Mouse (Mus musculus) hindbrain, postnatal 0 days (tissue): ENCODE results near the gene Borcs8. TPM values are rescaled to one million over a fixed set of nuclear protein-coding genes. Genes with fewer than 3 reads are reported as not detected.

ENCODE experiments used
- ATAC-seq: fragments of 200-750 bp; cut with Nextera tagmentation; 2 replicates; pipeline ENCODE4 v1.8.0; 2017; ENCODE audit warnings: mild to moderate bottlenecking, moderate TSS enrichment, moderate library complexity
- DNase-seq: peaks from one replicate; pipeline ENCODE4 v3.0.0-alpha.2; 2015; ENCODE audit warnings: low spot score
- H3K27ac ChIP-seq: fragments of 300-500 bp; sonication (generic); 2 replicates; pipeline ENCODE4 v1.5.1; 2014; ENCODE audit warnings: mild to moderate bottlenecking
- H3K27me3 ChIP-seq: fragments of 300-500 bp; sonication (generic); 2 replicates; pipeline ENCODE4 v1.6.1; 2014; ENCODE audit warnings: low read length, mixed read lengths; ENCODE audit not compliant: insufficient read depth
- H3K36me3 ChIP-seq: fragments of 300-500 bp; sonication (generic); 2 replicates; pipeline ENCODE4 v1.6.1; 2014; ENCODE audit warnings: low read length, mixed read lengths; ENCODE audit not compliant: insufficient read depth
- H3K4me1 ChIP-seq: fragments of 300-500 bp; sonication (generic); 2 replicates; pipeline ENCODE4 v1.6.1; 2014; ENCODE audit warnings: antibody characterized with exemption, low read length, mixed read lengths; ENCODE audit not compliant: insufficient read depth
- H3K4me2 ChIP-seq: fragments of 300-500 bp; sonication (generic); 2 replicates; pipeline ENCODE4 v1.6.1; 2014; ENCODE audit warnings: low read depth, mild to moderate bottlenecking, low read length, moderate library complexity, mixed read lengths
- H3K4me3 ChIP-seq: fragments of 300-500 bp; sonication (generic); 2 replicates; pipeline ENCODE4 v1.5.1; 2014; ENCODE audit warnings: low read length
- H3K9ac ChIP-seq: fragments of 300-500 bp; sonication (generic); replicated peaks from 2 replicates; pipeline ENCODE4 v1.6.1; 2014; ENCODE audit warnings: mild to moderate bottlenecking, low read length, moderate library complexity, mixed read lengths
- H3K9me3 ChIP-seq: fragments of 300-500 bp; sonication (generic); 2 replicates; pipeline ENCODE4 v1.6.1; 2016; ENCODE audit warnings: low read length, mixed read lengths
- CTCF ChIP-seq: IDR thresholded peaks from 2 replicates; pipeline ENCODE4 v1.5.1; 2016; ENCODE audit warnings: antibody characterized with exemption, control low read depth, low read depth
- WGBS: fragments of 180-500 bp; shearing (Covaris S2); extraction: QIAGEN DNeasy Blood & Tissue Kit; methylation state at CpG from one replicate; pipeline ENCODE4 v1.1.7; 2014; 5-methylcytosine and 5-hydroxymethylcytosine counted together
- polyA plus RNA-seq: library from polyadenylated mRNA; unstranded; fragments of >200 nt; fragmentation: Nextera tagmentation; extraction: Ambion mirVana; gene quantifications from 2 replicates; pipeline ENCODE4 v1.2.1, GENCODE M21; 2015
- total RNA-seq: library from RNA; depleted of rRNA; stranded (reverse); fragments of >200 nt; gene quantifications from 2 replicates; pipeline ENCODE4 v1.2.3, GENCODE M21; 2014

Borcs8 gene
- total and polyA plus RNA-seq, 2 experiments from 2014 or later = 55.0 to 71.4 TPM

DNA sequence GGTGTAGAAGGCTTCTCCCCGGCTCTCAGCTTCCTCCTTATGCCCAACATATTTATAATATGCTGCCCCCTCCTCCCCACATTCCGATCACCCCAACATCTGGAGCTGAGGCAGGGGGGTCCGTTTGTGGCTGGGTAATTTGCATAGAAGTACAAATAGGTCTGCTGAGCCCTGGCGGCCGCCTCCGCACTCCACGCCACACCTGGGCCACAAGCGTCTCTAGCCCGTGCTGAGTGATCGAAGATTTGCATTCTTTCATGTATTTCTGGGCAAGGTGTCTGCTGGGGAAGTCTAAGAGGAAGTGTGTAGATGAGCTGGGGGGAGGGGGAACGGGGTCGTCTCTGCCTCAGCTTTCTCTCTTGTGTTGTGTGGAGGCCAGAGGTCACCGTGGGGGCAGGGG lies 20.7 kb downstream of the Borcs8 start:
- no peak overlapping the region for H3K4me2 ChIP-seq
- no peak overlapping the region for H3K4me3 ChIP-seq
- no peaks in the 10 kb centered on the region for H3K27me3 ChIP-seq
- H3K9me3 ChIP-seq = no peaks in the 10 kb centered on the region
- H3K9ac ChIP-seq = no peak overlapping the region
- no peaks in the 10 kb centered on the region for H3K4me1 ChIP-seq
- 64% methylated on average over 13 of the region's 13 CpGs for whole genome bisulfite sequencing
- no peak for TF ChIP-seq CTCF
- DNase-seq (no peak), ATAC-seq (no peak)
- no peaks in the 10 kb centered on the region for H3K36me3 ChIP-seq
- no peak overlapping the region for H3K27ac ChIP-seq

DNA sequence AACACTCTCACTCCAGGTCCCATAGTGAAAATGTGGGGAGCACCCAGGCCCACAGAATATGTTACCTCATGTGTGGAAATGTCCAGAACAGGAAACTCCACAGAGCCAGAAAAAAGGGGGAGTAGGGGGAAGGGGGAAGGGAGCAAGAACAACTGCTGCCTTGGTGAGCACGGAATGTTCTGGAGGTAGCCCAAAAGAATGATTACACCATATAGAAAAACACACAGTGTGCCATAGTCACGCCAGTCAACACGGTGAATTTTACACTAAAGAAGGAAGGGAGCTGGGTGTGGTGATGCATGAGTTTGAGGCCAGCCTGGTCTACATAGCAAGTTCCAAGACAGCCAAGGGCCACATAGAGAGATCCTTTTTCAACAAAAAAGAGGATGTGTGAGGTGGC lies 24.0 kb downstream of the Borcs8 start:
- no peak for ATAC-seq
- no peak for TF ChIP-seq CTCF

DNA sequence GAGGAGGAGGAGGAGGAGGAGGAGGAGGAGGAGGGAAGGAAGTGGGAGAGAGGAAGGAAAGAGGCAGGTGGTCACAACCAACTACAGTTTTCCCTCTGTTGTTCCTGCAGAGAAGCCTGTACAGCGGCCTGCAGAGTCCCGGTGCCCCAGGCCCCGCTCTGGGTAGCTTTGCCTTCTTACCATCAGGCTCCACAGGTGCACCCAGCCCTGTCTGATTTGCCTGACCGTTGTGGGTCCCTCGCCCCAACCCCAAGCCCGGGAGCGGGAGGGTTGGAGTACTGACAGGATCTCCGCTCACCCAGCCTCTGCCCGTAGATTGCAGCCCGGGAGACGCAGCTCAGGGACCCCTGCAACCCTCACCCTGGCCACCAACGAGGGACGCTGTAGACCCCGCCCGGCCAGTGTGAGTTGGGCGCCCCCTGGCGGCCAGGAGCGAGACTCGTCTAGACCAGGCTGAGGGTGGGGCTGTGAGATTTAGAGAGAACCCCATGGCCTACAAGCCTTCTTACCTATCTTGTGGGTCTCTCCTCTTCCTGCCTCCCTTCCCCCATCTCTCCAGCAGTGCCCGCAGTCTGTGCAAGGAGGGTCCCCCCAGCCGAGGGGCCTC lies 27.3 kb downstream of the Borcs8 start:
- Histone ChIP-seq H3K4me1 (peaks cover 7% of the 10 kb centered on the region; the same call in 1 of the 2 replicates), H3K27ac (no peak overlapping the region), H3K36me3 (no peaks in the 10 kb centered on the region), H3K4me3 (peak overlapping the region; percentile 25), H3K9me3 (no peaks in the 10 kb centered on the region), H3K9ac (no peak overlapping the region), H3K4me2 (peak overlapping the region; percentile 56), H3K27me3 (no peaks in the 10 kb centered on the region; the same call in 1 of the 2 replicates)
- peak; percentile 85 for DNase-seq
- 4% methylated on average over 21 of the region's 21 CpGs for WGBS
- peak; percentile 88 for ATAC-seq
- TF ChIP-seq CTCF = peak; percentile 98

More for the DNA sequence above, 24.0 kb downstream of the Borcs8 start:
- Histone ChIP-seq H3K27ac (no peak overlapping the region), H3K9ac (no peak overlapping the region), H3K27me3 (no peaks in the 10 kb centered on the region; the same call in 1 of the 2 replicates), H3K4me1 (peaks cover 6% of the 10 kb centered on the region; the same call in 1 of the 2 replicates), H3K4me3 (no peak overlapping the region), H3K36me3 (no peaks in the 10 kb centered on the region), H3K4me2 (no peak overlapping the region), H3K9me3 (no peaks in the 10 kb centered on the region)
- no peak for DNase-seq
- WGBS = 91% methylated on average over 3 of the region's 3 CpGs

DNA sequence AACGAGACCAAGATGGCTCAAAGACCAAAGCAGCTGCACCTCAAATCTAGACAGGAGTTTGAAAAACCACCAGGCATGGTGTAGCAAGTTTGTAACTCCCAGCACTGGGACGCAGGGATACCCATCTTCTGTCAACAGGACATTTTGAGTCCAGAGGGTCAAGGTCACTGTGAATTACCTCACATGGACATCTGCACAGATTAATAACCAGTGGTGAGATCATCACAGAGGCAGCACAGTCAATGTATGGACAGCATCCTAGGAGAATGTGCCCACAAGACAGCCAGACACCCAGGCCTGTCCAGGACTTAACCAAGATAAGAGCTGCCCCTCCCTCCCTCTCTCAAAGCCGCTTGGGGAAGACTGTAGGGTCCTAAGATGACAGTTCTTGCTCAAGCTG lies 30.8 kb downstream of the Borcs8 start:
- WGBS = 86% methylated on average over 3 of the region's 3 CpGs
- no peak for TF ChIP-seq CTCF
- DNase-seq (no peak), ATAC-seq (no peak)
- Histone ChIP-seq H3K4me1 (peaks cover 17% of the 10 kb centered on the region), H3K36me3 (no peaks in the 10 kb centered on the region), H3K27ac (no peak overlapping the region), H3K4me2 (no peak overlapping the region), H3K27me3 (no peaks in the 10 kb centered on the region; the same call in 1 of the 2 replicates), H3K9ac (no peak overlapping the region), H3K9me3 (no peaks in the 10 kb centered on the region), H3K4me3 (no peak overlapping the region)

DNA sequence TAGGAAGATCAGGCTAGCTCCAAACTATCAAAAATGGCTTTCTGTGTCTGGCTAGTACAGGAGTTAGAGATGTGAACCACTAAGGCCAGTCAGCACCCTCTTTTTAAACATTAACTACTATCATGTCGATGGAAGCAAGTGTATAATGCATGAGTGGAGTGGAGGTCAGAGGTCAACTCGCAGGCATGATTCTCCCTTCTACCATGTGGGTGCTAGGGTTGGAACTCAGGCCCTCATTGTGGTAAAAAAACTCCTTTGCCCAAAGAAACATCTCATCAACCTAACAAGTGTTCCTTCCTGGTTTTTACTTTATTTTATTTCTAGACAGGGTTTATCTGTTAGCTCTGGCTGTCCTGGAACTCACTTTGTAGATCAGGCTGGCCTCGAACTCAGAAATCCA lies 31.4 kb downstream of the Borcs8 start:
- Histone ChIP-seq H3K4me2 (no peak overlapping the region), H3K4me3 (no peak overlapping the region), H3K9me3 (no peaks in the 10 kb centered on the region), H3K27me3 (no peaks in the 10 kb centered on the region), H3K9ac (no peak overlapping the region), H3K27ac (no peak overlapping the region), H3K36me3 (no peaks in the 10 kb centered on the region), H3K4me1 (peaks cover 17% of the 10 kb centered on the region)
- ATAC-seq = no peak
- no peak for DNase-seq
- 69% methylated on average over 3 of the region's 3 CpGs for WGBS
- TF ChIP-seq CTCF = no peak

DNA sequence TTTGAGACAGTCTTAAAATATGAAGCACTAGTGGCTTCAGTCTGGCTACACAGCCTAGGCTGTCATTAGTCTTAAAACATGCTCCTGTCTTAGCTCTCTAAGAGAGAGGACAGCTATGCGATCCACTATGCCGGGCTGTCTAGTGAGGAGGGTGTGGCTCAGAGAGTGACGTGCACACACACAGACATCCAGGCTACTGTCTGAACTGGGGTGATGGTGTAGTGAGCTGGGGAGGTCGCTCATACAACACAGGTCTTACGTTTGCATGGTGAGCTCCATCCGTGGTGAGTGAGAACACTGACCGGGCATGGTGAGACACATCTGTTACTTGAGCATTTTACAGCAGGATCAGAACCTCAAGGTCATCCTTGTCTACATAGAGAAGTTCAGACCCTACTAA lies 31.9 kb downstream of the Borcs8 start:
- H3K9me3 ChIP-seq = no peaks in the 10 kb centered on the region
- ATAC-seq (no peak), DNase-seq (no peak)
- peaks cover 17% of the 10 kb centered on the region for H3K4me1 ChIP-seq
- TF ChIP-seq CTCF = no peak
- H3K36me3 ChIP-seq = no peaks in the 10 kb centered on the region
- H3K27ac ChIP-seq = no peak overlapping the region
- no peaks in the 10 kb centered on the region for H3K27me3 ChIP-seq
- WGBS = 91% methylated on average over 7 of the region's 7 CpGs
- H3K4me2 ChIP-seq = no peak overlapping the region
- no peak overlapping the region for H3K9ac ChIP-seq
- H3K4me3 ChIP-seq = no peak overlapping the region

DNA sequence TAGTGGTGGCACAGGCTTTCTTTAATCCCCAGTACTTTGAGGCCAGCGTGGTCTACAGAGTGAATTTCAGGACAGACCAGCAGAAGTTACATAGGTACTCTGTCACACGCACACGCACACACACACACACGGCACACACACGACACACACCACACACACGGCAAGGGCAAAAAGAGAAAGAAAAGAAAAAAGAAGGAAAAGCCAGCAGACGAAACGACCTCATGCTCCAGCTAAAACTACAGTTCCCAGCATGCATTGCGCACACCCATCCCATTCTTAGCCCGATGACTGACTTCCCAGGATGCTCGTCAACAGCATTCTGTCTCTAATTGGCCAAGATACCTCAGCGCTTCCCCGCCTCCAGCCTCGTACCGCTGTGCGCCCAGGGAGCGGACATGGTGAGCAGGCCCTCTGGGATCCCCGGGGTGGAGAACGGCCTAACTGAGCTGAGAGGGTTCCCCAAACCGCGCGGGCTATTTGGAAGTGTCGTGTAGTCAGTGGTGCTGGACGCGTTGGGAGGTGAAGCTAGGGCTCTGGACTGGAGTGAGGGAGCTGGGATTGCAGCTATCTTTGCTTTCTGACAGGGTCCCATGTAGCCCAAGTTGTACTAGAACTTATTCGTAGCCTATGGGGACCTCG lies 32.9 kb downstream of the Borcs8 start, which contains the start of gene Tmem161a:
Gene Tmem161a, plus strand, starts transcription at position 314 of the 639 bp plus-strand sequence.
- DNase-seq (peak; percentile 95), ATAC-seq (peak; percentile 95)
- no peak for TF ChIP-seq CTCF
- 3% methylated on average over 27 of the region's 27 CpGs for WGBS
- H3K27ac ChIP-seq = no peak within 1 kb of the TSS
- peak within 1 kb of the TSS; percentile 65 for H3K9ac ChIP-seq
- peak within 1 kb of the TSS; percentile 63 for H3K4me3 ChIP-seq
- H3K4me2 ChIP-seq = peak within 1 kb of the TSS; percentile 61
- H3K4me1 ChIP-seq = peaks cover 10% of the 10 kb centered on the region; the same call in 1 of the 2 replicates
- H3K27me3 ChIP-seq = no peaks in the 10 kb centered on the region
- no peaks in the 10 kb centered on the region for H3K9me3 ChIP-seq
- H3K36me3 ChIP-seq = no peaks in the 10 kb centered on the region
